Mouse (Mus musculus) small intestine, adult 10 weeks (tissue): ENCODE data around the gene Uhrf1bp1l. TPM values are rescaled to one million over a fixed set of nuclear protein-coding genes. Genes with fewer than 3 reads are reported as not detected.

Source experiments
- polyA plus RNA-seq: library from polyadenylated mRNA; stranded (reverse); fragments of 350-450 nt; fragmentation: Illumina TruSeq; extraction: RNeasy Lipid Tissue Mini Kit (QIAGEN cat#74804); gene quantifications from one replicate; pipeline ENCODE4 v1.2.3, GENCODE M21; 2014; ENCODE audit warnings: low replicate concordance

Gene Uhrf1bp1l
- polyA plus RNA-seq, result 37.6 TPM

DNA sequence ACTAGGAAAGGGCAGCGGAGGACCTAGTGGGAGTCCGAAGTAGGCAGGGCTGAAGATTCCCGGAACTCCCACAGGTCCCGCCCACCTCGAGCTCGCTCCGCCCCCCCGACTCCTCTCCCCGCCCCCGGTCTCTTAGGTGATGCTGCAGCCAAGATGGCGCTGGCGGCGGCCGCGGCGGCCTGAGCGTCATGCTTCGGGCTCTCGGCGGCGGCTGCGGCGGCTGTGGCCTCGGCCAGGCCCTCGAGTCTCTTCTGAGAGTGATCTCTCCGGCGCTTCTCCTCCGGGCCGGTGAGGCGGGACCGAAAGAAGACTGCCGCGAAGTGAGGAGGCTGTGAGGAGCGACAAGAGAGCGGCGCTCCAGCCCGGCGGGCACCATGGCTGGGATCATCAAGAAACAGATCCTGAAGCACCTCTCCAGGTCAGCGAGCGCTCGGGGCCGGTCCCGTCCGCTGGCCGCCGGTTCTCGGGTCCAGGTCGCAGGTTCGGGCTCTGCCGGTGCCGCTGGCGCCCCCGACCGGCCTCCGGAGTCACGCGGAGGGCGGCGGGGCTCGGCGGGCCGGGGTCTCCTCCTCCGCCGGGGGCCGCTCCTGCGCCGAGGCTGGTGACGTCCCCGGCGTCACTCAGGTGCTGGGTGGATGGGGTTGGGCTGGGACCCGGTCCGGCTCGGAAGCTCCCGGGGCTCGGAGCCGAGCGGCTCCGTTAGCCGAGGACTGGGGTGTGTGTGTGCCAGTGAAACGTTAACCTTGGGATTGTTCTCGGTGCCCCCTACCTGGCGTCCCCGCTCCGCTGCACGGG is at the start of gene Uhrf1bp1l:
Gene Uhrf1bp1l (plus strand): TSS at position 121 of the 795 bp plus-strand sequence.

GRCm38 (mm10) chr10:89732001-89732794 is 12.6 kb upstream of the Uhrf1bp1l start, which contains the start of gene Actr6:
Actr6 (minus strand) TSS chr10:89732295.

Other genes with a start within 250 kb of the Uhrf1bp1l start
- 40.9 TPM for gene Nr1h4, start 211.4 kb upstream of the Uhrf1bp1l start, polyA plus RNA-seq
- 0.26 TPM for gene Slc17a8, start 123.7 kb upstream of the Uhrf1bp1l start, polyA plus RNA-seq
- 91.7 TPM for gene Scyl2, start 58.7 kb upstream of the Uhrf1bp1l start, polyA plus RNA-seq
- 13.7 TPM for gene Actr6, start 12.7 kb upstream of the Uhrf1bp1l start, polyA plus RNA-seq
- 0.30 TPM for gene Anks1b, start 128.5 kb downstream of the Uhrf1bp1l start, polyA plus RNA-seq